Mouse (Mus musculus) neural tube, embryonic 11.5 days (tissue): ENCODE results near the gene Bard1. TPM values are rescaled to one million over a fixed set of nuclear protein-coding genes. Genes with fewer than 3 reads are reported as not detected.

Experiments
- ATAC-seq: fragments of 200-750 bp; cut with Nextera tagmentation; 2 replicates; pipeline ENCODE4 v1.8.0; 2017; ENCODE audit warnings: moderate number of reproducible peaks, mild to moderate bottlenecking, moderate TSS enrichment, moderate library complexity; ENCODE audit not compliant: insufficient read depth, low FRiP score, low TSS enrichment
- DNase-seq: peaks from one replicate; pipeline ENCODE4 v3.0.0-alpha.2; 2015; ENCODE audit warnings: low spot score
- H3K27ac ChIP-seq: fragments of 300-500 bp; sonication (generic); 2 replicates; pipeline ENCODE4 v1.5.1; 2014; ENCODE audit warnings: low read depth, mild to moderate bottlenecking, low read length
- H3K27me3 ChIP-seq: fragments of 300-500 bp; sonication (generic); 2 replicates; pipeline ENCODE4 v1.6.1; 2014; ENCODE audit warnings: mild to moderate bottlenecking, low read length, mixed read lengths; ENCODE audit not compliant: control insufficient read depth, insufficient read depth
- H3K36me3 ChIP-seq: fragments of 300-500 bp; sonication (generic); 2 replicates; pipeline ENCODE4 v1.6.1; 2014; ENCODE audit warnings: mild to moderate bottlenecking, low read length, moderate library complexity, mixed read lengths; ENCODE audit not compliant: control insufficient read depth, insufficient read depth
- H3K4me1 ChIP-seq: fragments of 300-500 bp; sonication (generic); 2 replicates; pipeline ENCODE4 v1.6.1; 2014; ENCODE audit warnings: low read length, mixed read lengths; ENCODE audit not compliant: control insufficient read depth, insufficient read depth
- H3K4me2 ChIP-seq: fragments of 300-500 bp; sonication (generic); 2 replicates; pipeline ENCODE4 v1.6.1; 2014; ENCODE audit warnings: low read depth, mild to moderate bottlenecking, moderate library complexity
- H3K4me3 ChIP-seq: fragments of 300-500 bp; sonication (generic); 2 replicates; pipeline ENCODE4 v1.5.1; 2014; ENCODE audit warnings: low read depth, low read length
- H3K9ac ChIP-seq: fragments of 300-500 bp; sonication (generic); 2 replicates; pipeline ENCODE4 v1.6.1; 2014; ENCODE audit warnings: mild to moderate bottlenecking, low read length
- H3K9me3 ChIP-seq: fragments of 300-500 bp; sonication (generic); 2 replicates; pipeline ENCODE4 v1.6.1; 2016; ENCODE audit warnings: low read length; ENCODE audit not compliant: control insufficient read depth
- WGBS: fragments of 180-500 bp; shearing (Covaris S2); extraction: QIAGEN DNeasy Blood & Tissue Kit; methylation state at CpG from one replicate; pipeline ENCODE4 v1.1.7; 2014; 5-methylcytosine and 5-hydroxymethylcytosine counted together
- polyA plus RNA-seq: library from polyadenylated mRNA; unstranded; fragments of >200 nt; fragmentation: Nextera tagmentation; extraction: Ambion mirVana; gene quantifications from 2 replicates; pipeline ENCODE4 v1.2.1, GENCODE M21; 2014

Gene Bard1
- polyA plus RNA-seq, 1 experiment from 2014 or later = 2.1 TPM

- H3K4me1 ChIP-seq = no peaks in the 10 kb centered on the region
- DNase-seq (no peak), ATAC-seq (no peak)
- 72% methylated on average over 1 of the region's 1 CpGs for WGBS
- no peak overlapping the region for H3K27ac ChIP-seq
- no peak overlapping the region for H3K4me2 ChIP-seq
- H3K9ac ChIP-seq = no peak overlapping the region
- no peaks in the 10 kb centered on the region for H3K27me3 ChIP-seq
- H3K9me3 ChIP-seq = no peaks in the 10 kb centered on the region
- no peaks in the 10 kb centered on the region for H3K36me3 ChIP-seq
- H3K4me3 ChIP-seq = no peak overlapping the region
Measured at GRCm38 (mm10) chr1:71035565-71035964, 67.4 kb downstream of the Bard1 start.

- no peak overlapping the region for H3K27ac ChIP-seq
- H3K9ac ChIP-seq = no peak overlapping the region
- H3K4me1 ChIP-seq = no peaks in the 10 kb centered on the region
- no peaks in the 10 kb centered on the region for H3K36me3 ChIP-seq
- DNase-seq (no peak), ATAC-seq (no peak)
- no peaks in the 10 kb centered on the region for H3K9me3 ChIP-seq
- no peaks in the 10 kb centered on the region for H3K27me3 ChIP-seq
- H3K4me2 ChIP-seq = no peak overlapping the region
- 93% methylated on average over 5 of the region's 5 CpGs for WGBS
- H3K4me3 ChIP-seq = no peak overlapping the region
Measured at GRCm38 (mm10) chr1:71022766-71023165, 80.2 kb downstream of the Bard1 start.

- no peak overlapping the region for H3K4me2 ChIP-seq
- H3K9ac ChIP-seq = no peak overlapping the region
- no peaks in the 10 kb centered on the region for H3K9me3 ChIP-seq
- no peak for DNase-seq
- no peaks in the 10 kb centered on the region for H3K36me3 ChIP-seq
- H3K4me1 ChIP-seq = no peaks in the 10 kb centered on the region
- H3K4me3 ChIP-seq = no peak overlapping the region
- H3K27ac ChIP-seq = no peak overlapping the region
- no peaks in the 10 kb centered on the region for H3K27me3 ChIP-seq
- no peak for ATAC-seq
Measured at GRCm38 (mm10) chr1:71014345-71014744, 88.6 kb downstream of the Bard1 start.

GRCm38 (mm10) chr1:71005998-71006397, 96.9 kb downstream of the Bard1 start:
- ATAC-seq (no peak), DNase-seq (no peak)
- Histone ChIP-seq H3K4me1 (no peaks in the 10 kb centered on the region), H3K36me3 (no peaks in the 10 kb centered on the region), H3K27ac (no peak overlapping the region), H3K27me3 (no peaks in the 10 kb centered on the region), H3K9ac (no peak overlapping the region), H3K4me2 (no peak overlapping the region), H3K9me3 (no peaks in the 10 kb centered on the region), H3K4me3 (no peak overlapping the region)
- 90% methylated on average over 6 of the region's 6 CpGs for WGBS

- Histone ChIP-seq H3K4me3 (no peak overlapping the region), H3K4me2 (no peak overlapping the region), H3K27me3 (no peaks in the 10 kb centered on the region), H3K9ac (no peak overlapping the region), H3K36me3 (no peaks in the 10 kb centered on the region), H3K27ac (no peak overlapping the region), H3K4me1 (no peaks in the 10 kb centered on the region), H3K9me3 (no peaks in the 10 kb centered on the region)
- WGBS = 67% methylated on average over 1 of the region's 1 CpGs
- DNase-seq (no peak), ATAC-seq (no peak)
Measured at GRCm38 (mm10) chr1:71004177-71004576, 98.8 kb downstream of the Bard1 start.

- Histone ChIP-seq H3K9ac (no peak overlapping the region), H3K4me3 (no peak overlapping the region), H3K27ac (no peak overlapping the region), H3K9me3 (no peaks in the 10 kb centered on the region), H3K4me2 (no peak overlapping the region), H3K4me1 (no peaks in the 10 kb centered on the region), H3K27me3 (no peaks in the 10 kb centered on the region), H3K36me3 (no peaks in the 10 kb centered on the region)
- no peak for ATAC-seq
- WGBS = 82% methylated on average over 1 of the region's 1 CpGs
- no peak for DNase-seq
Measured at GRCm38 (mm10) chr1:71003741-71004140, 99.2 kb downstream of the Bard1 start.

- 71% methylated on average over 10 of the region's 10 CpGs for WGBS
- Histone ChIP-seq H3K9me3 (no peaks in the 10 kb centered on the region), H3K4me2 (no peak overlapping the region), H3K27me3 (no peaks in the 10 kb centered on the region), H3K9ac (no peak overlapping the region), H3K27ac (no peak overlapping the region), H3K4me1 (no peaks in the 10 kb centered on the region), H3K4me3 (no peak overlapping the region), H3K36me3 (no peaks in the 10 kb centered on the region)
- DNase-seq (no peak), ATAC-seq (no peak)
Measured at GRCm38 (mm10) chr1:70997377-70997993, 105.5 kb downstream of the Bard1 start.

- Histone ChIP-seq H3K36me3 (no peaks in the 10 kb centered on the region), H3K4me3 (no peak overlapping the region), H3K27ac (no peak overlapping the region), H3K4me2 (no peak overlapping the region), H3K4me1 (no peaks in the 10 kb centered on the region), H3K9me3 (no peaks in the 10 kb centered on the region), H3K27me3 (no peaks in the 10 kb centered on the region), H3K9ac (no peak overlapping the region)
- ATAC-seq (no peak), DNase-seq (no peak)
- 81% methylated on average over 3 of the region's 3 CpGs for WGBS
Measured at GRCm38 (mm10) chr1:70996766-70997165, 106.2 kb downstream of the Bard1 start.
